Comparison of ENCODE assay signal across 10 mouse cellular contexts in the genomic region with DNA sequence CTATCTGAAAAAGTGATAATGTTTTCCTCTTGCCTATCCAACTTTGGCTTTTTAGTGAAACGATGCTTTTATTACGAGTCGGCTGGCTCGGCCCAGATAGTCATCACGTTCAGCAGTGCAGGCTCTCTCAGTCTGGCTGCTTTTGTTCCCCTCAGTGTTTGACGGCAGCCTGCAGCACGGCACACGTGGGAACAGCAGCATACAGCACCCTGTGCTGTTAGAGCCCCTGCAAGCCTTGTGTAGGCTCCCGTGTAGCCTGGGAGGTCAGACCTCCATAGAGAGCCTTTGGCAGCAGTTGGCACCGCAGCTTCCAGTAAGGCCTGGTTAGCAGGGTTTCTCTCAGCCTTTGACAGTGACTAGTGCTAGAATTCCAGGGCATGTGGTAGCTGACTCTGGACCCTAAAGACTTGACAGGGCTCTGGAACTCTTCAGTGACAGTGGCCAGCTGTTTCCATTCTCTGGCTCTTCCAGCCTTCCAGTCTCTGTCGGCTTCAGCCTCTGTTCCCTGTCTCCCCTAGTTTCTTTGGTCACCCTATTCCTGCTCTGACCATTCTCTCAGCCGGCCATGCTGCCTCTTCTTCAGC. TPM values are rescaled to one million over a fixed set of nuclear protein-coding genes. Genes with fewer than 3 reads are reported as not detected.
DNase-seq lines count a peak whose midpoint lies in the region; ATAC-seq and TF ChIP-seq lines count a peak whose summit lies in the region.
"Had no signal": no experiment of that assay in that cellular context is flagged by ENCODE, and none has a peak within 500 bp of the region (broad histone marks: within the 10 kb centered on the region; RNA-seq: fewer than 3 reads in every experiment).

No protein-coding gene starts in this region.

- no peak overlapping the region for H3K9ac ChIP-seq in forebrain, embryonic 15.5 days (replicated peaks)
- H3K9ac ChIP-seq in forebrain, embryonic 13.5 days, result no peak overlapping the region
- H3K9ac ChIP-seq in heart, embryonic 13.5 days, result peak overlapping the region; percentile 40; the same call in 1 of the 2 replicates
- H3K9ac ChIP-seq in kidney, embryonic 14.5 days (ENCODE audit: low read depth, low read length), result no peak overlapping the region
- H3K9ac ChIP-seq: limb, embryonic 15.5 days; neural tube, embryonic 12.5 days had no signal

- DNase-seq in lung, postnatal 14 days, result peak; percentile 45
- no peak for DNase-seq in right cerebral cortex, adult 2 months (ENCODE audit: low spot score in 2 of 2)
- no peak for DNase-seq in cerebellum, adult 2 months

- H3K9me3 ChIP-seq in forebrain, embryonic 15.5 days, result no peaks in the 10 kb centered on the region
- no peaks in the 10 kb centered on the region for H3K9me3 ChIP-seq in forebrain, embryonic 13.5 days (replicated peaks)
- H3K9me3 ChIP-seq in heart, embryonic 13.5 days, result no peaks in the 10 kb centered on the region
- no peaks in the 10 kb centered on the region for H3K9me3 ChIP-seq in kidney, embryonic 14.5 days (ENCODE audit: control insufficient read depth, low read length)
- H3K9me3 ChIP-seq: limb, embryonic 15.5 days; neural tube, embryonic 12.5 days had no signal

- no peak for TF ChIP-seq CTCF in cerebellum, adult 2 months (IDR thresholded peaks at IDR 0.05; ENCODE audit: borderline replicate concordance, insufficient read depth, low read depth, low read length)

- no peak overlapping the region for H3K4me2 ChIP-seq in forebrain, embryonic 15.5 days (replicated peaks)
- no peak overlapping the region for H3K4me2 ChIP-seq in forebrain, embryonic 13.5 days
- no peak overlapping the region for H3K4me2 ChIP-seq in heart, embryonic 13.5 days
- H3K4me2 ChIP-seq in kidney, embryonic 14.5 days (replicated peaks; ENCODE audit: low read depth, low read length), result no peak overlapping the region
- H3K4me2 ChIP-seq: limb, embryonic 15.5 days; neural tube, embryonic 12.5 days had no signal

- TF ChIP-seq POLR2A in cerebellum, adult 2 months (IDR thresholded peaks at IDR 0.05; ENCODE audit: borderline replicate concordance, insufficient read depth, low read length), result no peak

- WGBS in forebrain, embryonic 15.5 days, result 43% methylated on average over 12 of the region's 12 CpGs
- 61% methylated on average over 12 of the region's 12 CpGs for WGBS in forebrain, embryonic 13.5 days
- WGBS in heart, embryonic 13.5 days, result 35% methylated on average over 12 of the region's 12 CpGs
- WGBS in kidney, embryonic 14.5 days, result 57% methylated on average over 12 of the region's 12 CpGs
- 60% methylated on average over 12 of the region's 12 CpGs for WGBS in cerebellum, adult 2 months

- H3K27me3 ChIP-seq in forebrain, embryonic 15.5 days, result no peaks in the 10 kb centered on the region
- H3K27me3 ChIP-seq in forebrain, embryonic 13.5 days, result peaks cover 3% of the 10 kb centered on the region; the same call in 1 of the 2 replicates
- H3K27me3 ChIP-seq in heart, embryonic 13.5 days (replicated peaks), result no peaks in the 10 kb centered on the region
- H3K27me3 ChIP-seq in kidney, embryonic 14.5 days (ENCODE audit: control insufficient read depth, insufficient read depth, low read length), result no peaks in the 10 kb centered on the region
- no peaks in the 10 kb centered on the region for H3K27me3 ChIP-seq in cerebellum, adult 2 months (ENCODE audit: control insufficient read depth, insufficient read depth, low read length)
- H3K27me3 ChIP-seq: limb, embryonic 15.5 days; neural tube, embryonic 12.5 days had no signal

- peak overlapping the region; percentile 26; the same call in 1 of the 2 replicates for H3K27ac ChIP-seq in forebrain, embryonic 15.5 days (replicated peaks)
- no peak overlapping the region for H3K27ac ChIP-seq in forebrain, embryonic 13.5 days
- peak overlapping the region; percentile 74 for H3K27ac ChIP-seq in heart, embryonic 13.5 days (replicated peaks)
- peak overlapping the region; percentile 39; the same call in 1 of the 2 replicates for H3K27ac ChIP-seq in kidney, embryonic 14.5 days (ENCODE audit: low read depth, low read length)
- H3K27ac ChIP-seq in cerebellum, adult 2 months (ENCODE audit: insufficient read depth, low read length), result no peak overlapping the region
- H3K27ac ChIP-seq: limb, embryonic 15.5 days; neural tube, embryonic 12.5 days had no signal

- H3K4me1 ChIP-seq in forebrain, embryonic 15.5 days, result peaks cover 29% of the 10 kb centered on the region
- peaks cover 36% of the 10 kb centered on the region for H3K4me1 ChIP-seq in forebrain, embryonic 13.5 days
- H3K4me1 ChIP-seq in heart, embryonic 13.5 days, result peaks cover 30% of the 10 kb centered on the region
- H3K4me1 ChIP-seq in kidney, embryonic 14.5 days (ENCODE audit: control insufficient read depth, insufficient read depth, low read length), result no peaks in the 10 kb centered on the region
- H3K4me1 ChIP-seq in cerebellum, adult 2 months (ENCODE audit: control insufficient read depth, insufficient read depth, low read length), result no peaks in the 10 kb centered on the region
- H3K4me1 ChIP-seq: neural tube, embryonic 12.5 days had no signal

- H3K4me3 ChIP-seq in forebrain, embryonic 15.5 days, result no peak overlapping the region
- H3K4me3 ChIP-seq in forebrain, embryonic 13.5 days, result no peak overlapping the region
- H3K4me3 ChIP-seq in heart, embryonic 13.5 days, result no peak overlapping the region
- H3K4me3 ChIP-seq in kidney, embryonic 14.5 days (ENCODE audit: low read length), result no peak overlapping the region
- H3K4me3 ChIP-seq in cerebellum, adult 2 months (replicated peaks; ENCODE audit: insufficient read depth, low read depth, low read length), result no peak overlapping the region
- H3K4me3 ChIP-seq: limb, embryonic 15.5 days; neural tube, embryonic 12.5 days had no signal

- H3K36me3 ChIP-seq in forebrain, embryonic 15.5 days, result no peaks in the 10 kb centered on the region
- H3K36me3 ChIP-seq in forebrain, embryonic 13.5 days (ENCODE audit: poor library complexity, severe bottlenecking), result no peaks in the 10 kb centered on the region
- H3K36me3 ChIP-seq in heart, embryonic 13.5 days, result no peaks in the 10 kb centered on the region
- no peaks in the 10 kb centered on the region for H3K36me3 ChIP-seq in kidney, embryonic 14.5 days (ENCODE audit: control insufficient read depth, insufficient read depth, low read length)
- H3K36me3 ChIP-seq: limb, embryonic 15.5 days; neural tube, embryonic 12.5 days had no signal

- no peak for ATAC-seq in forebrain, embryonic 15.5 days (replicated peaks)
- ATAC-seq in forebrain, embryonic 13.5 days, result no peak
- no peak for ATAC-seq in heart, embryonic 13.5 days (ENCODE audit: extremely low read depth, insufficient number of reproducible peaks, low FRiP score, low TSS enrichment)
- ATAC-seq in kidney, embryonic 14.5 days (ENCODE audit: low FRiP score, low TSS enrichment), result no peak
- ATAC-seq in granulocyte monocyte progenitor cell, adult 5-6 weeks (replicated peaks; ENCODE audit: poor library complexity, severe bottlenecking), result no peak

RNA-seq across cellular contexts. Expression of gene Lrguk, which starts 15.1 kb away (rescaled TPM):
- 0.98 and 1.2 TPM in 2 replicates for polyA plus RNA-seq in forebrain, embryonic 15.5 days (2015; fragmentation: Nextera tagmentation; extraction: Ambion mirVana)
- 0.56 and 0.94 TPM in 2 replicates for polyA plus RNA-seq in forebrain, embryonic 13.5 days (2015; fragmentation: Nextera tagmentation; extraction: Ambion mirVana)
- polyA plus RNA-seq in heart, embryonic 13.5 days (2015; fragmentation: Nextera tagmentation; extraction: Ambion mirVana), result 0.45 and 0.62 TPM in 2 replicates
- 1.3 and 2.0 TPM in 2 replicates for polyA plus RNA-seq in kidney, embryonic 14.5 days (2014; fragmentation: Nextera tagmentation; extraction: Ambion mirVana)
- 0.88 TPM in 1 of 2 replicates, not detected in the other for total RNA-seq in granulocyte monocyte progenitor cell, adult 5-6 weeks (2014; fragmentation: Nextera tagmentation)
- 0.04 TPM in 1 of 2 replicates, not detected in the other for total RNA-seq in granulocyte monocyte progenitor cell, adult 5-6 weeks (2017)
- 0.41 and 0.43 TPM in 2 replicates for polyA plus RNA-seq in cerebellum, adult 2 months (2012; rRNA removed)

Comparison
In these comparisons a context has a peak if more than half of its experiments do, and no peak if none do; other contexts are left out.
1. H3K27ac ChIP-seq: peak in forebrain, embryonic 15.5 days (single experiment), heart, embryonic 13.5 days (single experiment) and kidney, embryonic 14.5 days (single experiment); none in forebrain, embryonic 13.5 days (single experiment) and cerebellum, adult 2 months (single experiment).